Mouse (Mus musculus) MEL (cell line): Measurements from ENCODE around the gene Scarb2. TPM values are rescaled to one million over a fixed set of nuclear protein-coding genes. Genes with fewer than 3 reads are reported as not detected.

ENCODE experiments used
- DNase-seq: peaks from one replicate; pipeline ENCODE4 v3.0.0; 2011; ENCODE audit warnings: low read depth, low spot score
- H3K27ac ChIP-seq: 2 replicates; pipeline ENCODE4 v1.5.1; 2012; ENCODE audit warnings: low read depth, mild to moderate bottlenecking, control low read depth, low read length, moderate library complexity; ENCODE audit not compliant: control insufficient read depth
- H3K27me3 ChIP-seq, 2 experiments: fragments of 150-350 bp in 1 of 2; sonication (generic) in 1 of 2; 2 replicates each; pipeline ENCODE4 v1.6.1; 2012; ENCODE audit warnings: low read length in 2 of 2, mild to moderate bottlenecking in 2 of 2, improper control_type of control experiment in 1 of 2, moderate library complexity in 1 of 2; ENCODE audit not compliant: insufficient read depth in 2 of 2, control insufficient read depth in 1 of 2
- H3K36me3 ChIP-seq, 2 experiments: 2 replicates each; pipeline ENCODE4 v1.6.1; 2012 to 2014; ENCODE audit warnings: low read length in 2 of 2, improper control_type of control experiment in 1 of 2, inconsistent platforms in 1 of 2, mild to moderate bottlenecking in 1 of 2; ENCODE audit not compliant: insufficient read depth in 2 of 2, control insufficient read depth in 1 of 2
- H3K4me1 ChIP-seq, 2 experiments: fragments of 150-350 bp in 1 of 2; sonication (generic) in 1 of 2; 2 replicates each; pipeline ENCODE4 v1.6.1; 2012; ENCODE audit warnings: low read length in 2 of 2, improper control_type of control experiment in 1 of 2, mild to moderate bottlenecking in 1 of 2; ENCODE audit not compliant: insufficient read depth in 2 of 2, control insufficient read depth in 1 of 2
- H3K4me3 ChIP-seq, 2 experiments: fragments of 150-350 bp in 1 of 2; sonication (generic) in 1 of 2; 2 replicates each; pipeline ENCODE4 v1.5.1; 2012; ENCODE audit warnings: low read depth in 2 of 2, low read length in 2 of 2, mild to moderate bottlenecking in 2 of 2, moderate library complexity in 2 of 2, control low read depth in 1 of 2, improper control_type of control experiment in 1 of 2; ENCODE audit not compliant: control insufficient read depth in 1 of 2, insufficient read depth in 1 of 2
- H3K79me2 ChIP-seq: 2 replicates; pipeline ENCODE4 v1.6.1; 2012; ENCODE audit warnings: mild to moderate bottlenecking, low read length, moderate library complexity; ENCODE audit not compliant: control insufficient read depth, poor library complexity, insufficient read depth
- H3K9ac ChIP-seq: 2 replicates; pipeline ENCODE4 v1.6.1; 2012; ENCODE audit warnings: low read depth, mild to moderate bottlenecking, control low read depth, low read length, moderate library complexity; ENCODE audit not compliant: control insufficient read depth, poor library complexity, severe bottlenecking
- H3K9me3 ChIP-seq: fragments of 150-350 bp; sonication (generic); replicated peaks from 2 replicates; pipeline ENCODE4 v1.6.1; 2012; ENCODE audit warnings: mild to moderate bottlenecking, low read length, improper control_type of control experiment, moderate library complexity; ENCODE audit not compliant: insufficient read depth
- BHLHE40 ChIP-seq: IDR thresholded peaks from 2 replicates; pipeline ENCODE4 v1.6.1; 2012; ENCODE audit warnings: low read depth, mild to moderate bottlenecking, inconsistent platforms, low read length, improper control_type of control experiment, borderline replicate concordance
- CHD2 ChIP-seq: IDR thresholded peaks from 2 replicates; pipeline ENCODE4 v1.6.1; 2011; ENCODE audit warnings: low read length, improper control_type of control experiment
- CTCF ChIP-seq, 3 experiments: IDR thresholded peaks in 2 of 3; conservative IDR thresholded peaks in 1 of 3; 2 replicates each; pipeline ENCODE4 v1.5.1; 2011 to 2012; ENCODE audit warnings: low read length in 3 of 3, low read depth in 2 of 3, mild to moderate bottlenecking in 2 of 3, improper control_type of control experiment in 1 of 3, inconsistent platforms in 1 of 3, mixed read lengths in 1 of 3, moderate library complexity in 1 of 3; ENCODE audit not compliant: control insufficient read depth in 1 of 3, insufficient read depth in 1 of 3, poor library complexity in 1 of 3, severe bottlenecking in 1 of 3
- GABPA ChIP-seq: IDR thresholded peaks from 2 replicates; pipeline ENCODE4 v1.6.1; 2012; ENCODE audit warnings: low read depth, mild to moderate bottlenecking, inconsistent platforms, low read length, improper control_type of control experiment, moderate library complexity
- HCFC1 ChIP-seq: IDR thresholded peaks from 2 replicates; pipeline ENCODE4 v1.6.1; 2012; ENCODE audit warnings: low read depth, mild to moderate bottlenecking, inconsistent platforms, low read length, improper control_type of control experiment, moderate library complexity
- JUND ChIP-seq: IDR thresholded peaks from 2 replicates; pipeline ENCODE4 v1.6.1; 2011; ENCODE audit warnings: low read depth, mild to moderate bottlenecking, improper control_type of control experiment, low read length
- MAX ChIP-seq: IDR thresholded peaks from 2 replicates; pipeline ENCODE4 v1.6.1; 2011; ENCODE audit warnings: low read length, improper control_type of control experiment
- NELFE ChIP-seq: IDR thresholded peaks from 2 replicates; pipeline ENCODE4 v1.6.1; 2011; ENCODE audit warnings: low read depth, low read length, improper control_type of control experiment
- POLR2A ChIP-seq, 2 experiments: IDR thresholded peaks; 2 replicates each; pipeline ENCODE4 v1.6.1; 2011 to 2012; ENCODE audit warnings: low read length in 2 of 2, mild to moderate bottlenecking in 2 of 2, control low read depth in 1 of 2, improper control_type of control experiment in 1 of 2, low read depth in 1 of 2, moderate library complexity in 1 of 2; ENCODE audit not compliant: control insufficient read depth in 1 of 2, insufficient read depth in 1 of 2, poor library complexity in 1 of 2
- POLR2AphosphoS2 ChIP-seq: IDR thresholded peaks from 2 replicates; pipeline ENCODE4 v1.6.1; 2011; ENCODE audit warnings: low read length, improper control_type of control experiment
- POLR2AphosphoS5 ChIP-seq: IDR thresholded peaks from 2 replicates; pipeline ENCODE4 v1.6.1; 2012; ENCODE audit warnings: low read depth, borderline replicate concordance, mild to moderate bottlenecking, inconsistent platforms, low read length, moderate library complexity, mixed read lengths
- RCOR1 ChIP-seq: IDR thresholded peaks from 2 replicates; pipeline ENCODE4 v1.6.1; 2012; ENCODE audit warnings: low read depth, mild to moderate bottlenecking, inconsistent platforms, low read length, improper control_type of control experiment
- SIN3A ChIP-seq: IDR thresholded peaks from 2 replicates; pipeline ENCODE4 v1.6.1; 2012; ENCODE audit warnings: low read length, improper control_type of control experiment, inconsistent platforms
- TBP ChIP-seq: IDR thresholded peaks from 2 replicates; pipeline ENCODE4 v1.8.0; 2011; ENCODE audit warnings: low read depth, low read length, improper control_type of control experiment
- TCF12 ChIP-seq: IDR thresholded peaks from 2 replicates; pipeline ENCODE4 v1.6.1; 2014; ENCODE audit warnings: low read depth, mild to moderate bottlenecking, inconsistent platforms, low read length, improper control_type of control experiment, moderate library complexity
- USF1 ChIP-seq: IDR thresholded peaks from 2 replicates; pipeline ENCODE4 v1.6.1; 2014; ENCODE audit warnings: low read depth, mild to moderate bottlenecking, inconsistent platforms, low read length, improper control_type of control experiment, moderate library complexity
- ZNF384 ChIP-seq: IDR thresholded peaks from 2 replicates; pipeline ENCODE4 v1.6.1; 2012; ENCODE audit warnings: low read depth, mild to moderate bottlenecking, inconsistent platforms, low read length, improper control_type of control experiment
- polyA plus RNA-seq, 2 experiments: library from polyadenylated mRNA; stranded (reverse) in 1 of 2; unstranded in 1 of 2; fragments of >175 nt in 1 of 2; fragments of >200 nt in 1 of 2; gene quantifications; 2 replicates each; pipeline versions ENCODE4 v1.2.1 to v1.2.4; 2012; ENCODE audit warnings: low replicate concordance in 2 of 2, low read depth in 1 of 2; ENCODE audit not compliant: insufficient read length in 2 of 2, insufficient read depth in 1 of 2, missing spikeins in 1 of 2
- total RNA-seq: library from RNA; depleted of rRNA; stranded (reverse); fragments of 300-350 nt; gene quantifications from 2 replicates; pipeline ENCODE4 v1.2.3, GENCODE M21; 2012

Gene Scarb2
- total and polyA plus RNA-seq, 3 experiments, result 13.6 to 16.5 TPM; not detected in 1

DNA sequence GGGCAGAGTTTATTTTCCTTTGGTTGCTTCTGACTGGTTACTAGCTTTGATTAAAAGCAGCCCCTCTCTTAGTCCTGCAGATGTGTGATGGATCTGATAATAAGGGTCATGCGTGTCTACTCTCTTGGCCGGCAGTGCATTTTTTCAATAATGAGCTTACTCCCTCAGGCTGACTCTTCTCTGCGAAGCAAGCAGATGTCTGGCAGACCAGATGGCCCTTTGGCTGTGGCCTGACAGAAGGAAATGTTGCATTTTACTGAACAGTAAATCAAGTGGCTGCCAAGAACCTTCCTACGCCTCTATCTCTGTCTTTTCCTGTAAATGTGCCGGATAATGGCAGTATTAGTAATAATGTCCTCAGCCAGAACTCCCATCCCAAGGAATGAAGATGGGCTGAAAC is 8.0 kb downstream of the Scarb2 start:
- Histone ChIP-seq H3K27ac (no peak overlapping the region), H3K9ac (no peak overlapping the region), H3K27me3 (no peaks in the 10 kb centered on the region), H3K36me3 (peaks cover 0 to 4% of the 10 kb centered on the region in 2 experiments; a peak in 2 of 4 replicates), H3K4me3 (no peak overlapping the region), H3K4me1 (peaks cover under 1 to 14% of the 10 kb centered on the region in 2 experiments; a peak in 3 of 4 replicates), H3K9me3 (no peaks in the 10 kb centered on the region), H3K79me2 (peaks cover 4% of the 10 kb centered on the region; the same call in 1 of the 2 replicates)
- DNase-seq, result no peak
- TF ChIP-seq POLR2AphosphoS2 (no peak), MAX (no peak), TBP (no peak), JUND (no peak), CHD2 (no peak), USF1 (no peak), SIN3A (no peak), NELFE (no peak), TCF12 (no peak)

DNA sequence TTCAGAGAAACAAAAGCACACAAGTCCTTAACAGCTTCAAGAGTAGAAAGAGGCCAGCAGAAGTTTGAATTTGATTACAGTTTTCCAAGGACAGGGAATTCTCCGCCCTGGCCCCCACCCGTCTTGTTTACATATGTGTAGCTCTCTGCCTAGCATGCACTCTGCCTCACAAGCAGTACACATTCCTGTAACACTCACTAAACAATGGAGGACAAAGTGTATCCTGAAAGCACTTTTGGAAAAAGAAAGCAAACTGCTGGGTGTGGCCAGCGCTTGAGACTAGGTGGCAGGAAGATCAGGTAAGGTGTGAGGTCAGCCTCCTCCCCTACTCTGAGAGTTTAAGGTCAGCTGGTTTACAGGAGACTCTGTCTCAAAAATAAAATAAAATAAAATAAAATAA is 8.4 kb downstream of the Scarb2 start:
- H3K27me3 ChIP-seq, result no peaks in the 10 kb centered on the region
- H3K9me3 ChIP-seq, result no peaks in the 10 kb centered on the region
- peaks cover 0 to 10% of the 10 kb centered on the region in 2 experiments; a peak in 2 of 4 replicates for H3K4me1 ChIP-seq
- peaks cover under 1% of the 10 kb centered on the region; the same call in 1 of the 2 replicates for H3K79me2 ChIP-seq
- H3K27ac ChIP-seq, result no peak overlapping the region
- DNase-seq, result no peak
- no peak overlapping the region for H3K9ac ChIP-seq
- TF ChIP-seq CTCF (IDR thresholded peaks at IDR 0.05 in 2 of 3, conservative IDR thresholded peaks at IDR 0.05 in 1 of 3; ENCODE audit: control insufficient read depth in 1 of 3, insufficient read depth in 1 of 3, low read depth in 2 of 3, low read length in 3 of 3, poor library complexity in 1 of 3, severe bottlenecking in 1 of 3), result no peak
- no peak for TF ChIP-seq RCOR1
- no peak for TF ChIP-seq SIN3A
- no peak for TF ChIP-seq POLR2AphosphoS5
- TF ChIP-seq ZNF384, result no peak
- TF ChIP-seq BHLHE40, result no peak
- TF ChIP-seq HCFC1, result no peak
- no peak for TF ChIP-seq POLR2A (IDR thresholded peaks at IDR 0.05; ENCODE audit: control insufficient read depth in 1 of 2, insufficient read depth in 1 of 2, low read depth in 1 of 2, low read length in 2 of 2, poor library complexity in 1 of 2)
- no peak for TF ChIP-seq GABPA
- TF ChIP-seq, all 39 proteins: peak for 0
- peaks cover 0 to 3% of the 10 kb centered on the region in 2 experiments; a peak in 2 of 4 replicates for H3K36me3 ChIP-seq
- no peak overlapping the region for H3K4me3 ChIP-seq
